Mouse (Mus musculus) adrenal gland, adult 18-20 months (tissue): ENCODE measurements around the gene Mctp1. TPM values are rescaled to one million over a fixed set of nuclear protein-coding genes. Genes with fewer than 3 reads are reported as not detected.
"Not testable (repeated sequence)": the region's sequence is repeated elsewhere in the genome, so short reads cannot be mapped to it uniquely, and the experiment has no call there.

Source experiments
- DNase-seq, 2 experiments: peaks; one replicate each; pipeline ENCODE4 v3.0.0; 2021 to 2022; ENCODE audit warnings: low spot score in 2 of 2
- long read RNA-seq, 2 experiments: library from polyadenylated mRNA; stranded (forward); transcript quantifications; one replicate each; pipeline ENCODE4 v2.0.0; 2021
- total RNA-seq, 2 experiments: library from RNA; stranded (reverse); gene quantifications; 1 replicate in 1 of 2; 2 replicates in 1 of 2; pipeline ENCODE4 v1.2.3; 2021

The Mctp1 gene
- 1 to 10 TPM; 1.2 to 2.4 TPM for total RNA-seq
- long read RNA-seq, experiment 1: 0 reads
- long read RNA-seq, experiment 2: 0 reads

- peak; percentile 53 to 54 for DNase-seq
Measured at GRCm38 (mm10) chr13:76383972-76384663, at the start of gene Mctp1. TSS of gene Mctp1 (plus strand) at chr13:76384535.

- DNase-seq: not testable (repeated sequence)
Measured at GRCm38 (mm10) chr13:76345941-76346340, 38.4 kb upstream of the Mctp1 start.

- no peak for DNase-seq
Measured at GRCm38 (mm10) chr13:76358720-76359119, 25.6 kb upstream of the Mctp1 start.

GRCm38 (mm10) chr13:76384664-76385435 lies 515 bp downstream of the Mctp1 start:
- peak in 1 of 2 experiments; percentile 48 for DNase-seq

GRCm38 (mm10) chr13:76388615-76389014 lies 4.3 kb downstream of the Mctp1 start:
- DNase-seq: no peak

- DNase-seq: peak in 1 of 2 experiments; percentile 14
Measured at GRCm38 (mm10) chr13:76391920-76392319, 7.6 kb downstream of the Mctp1 start.

- DNase-seq: no peak
Measured at GRCm38 (mm10) chr13:76393106-76393505, 8.8 kb downstream of the Mctp1 start.

GRCm38 (mm10) chr13:76395906-76396305 lies 11.6 kb downstream of the Mctp1 start:
- no peak for DNase-seq

GRCm38 (mm10) chr13:76409296-76409695 lies 25.0 kb downstream of the Mctp1 start:
- no peak for DNase-seq

GRCm38 (mm10) chr13:76410665-76411064 lies 26.3 kb downstream of the Mctp1 start:
- no peak for DNase-seq

- DNase-seq: no peak
Measured at GRCm38 (mm10) chr13:76415346-76415745, 31.0 kb downstream of the Mctp1 start.

GRCm38 (mm10) chr13:76420111-76420510 lies 35.8 kb downstream of the Mctp1 start:
- no peak for DNase-seq

- DNase-seq: no peak
Measured at GRCm38 (mm10) chr13:76421075-76421474, 36.7 kb downstream of the Mctp1 start.

- no peak for DNase-seq
Measured at GRCm38 (mm10) chr13:76422124-76422523, 37.8 kb downstream of the Mctp1 start.

- DNase-seq: no peak
Measured at GRCm38 (mm10) chr13:76429456-76429855, 45.1 kb downstream of the Mctp1 start.

- DNase-seq: no peak
Measured at GRCm38 (mm10) chr13:76429927-76430326, 45.6 kb downstream of the Mctp1 start.

GRCm38 (mm10) chr13:76431946-76432345 lies 47.6 kb downstream of the Mctp1 start:
- DNase-seq: no peak

- DNase-seq: no peak
Measured at GRCm38 (mm10) chr13:76433438-76433837, 49.1 kb downstream of the Mctp1 start.

GRCm38 (mm10) chr13:76436426-76436825 lies 52.1 kb downstream of the Mctp1 start:
- no peak for DNase-seq

GRCm38 (mm10) chr13:76438765-76439164 lies 54.4 kb downstream of the Mctp1 start:
- DNase-seq: no peak

- DNase-seq: no peak
Measured at GRCm38 (mm10) chr13:76446059-76446458, 61.7 kb downstream of the Mctp1 start.

GRCm38 (mm10) chr13:76447528-76447927 lies 63.2 kb downstream of the Mctp1 start:
- DNase-seq: no peak
